Comparison of ENCODE assay signal across 9 mouse cellular contexts in the genomic region with DNA sequence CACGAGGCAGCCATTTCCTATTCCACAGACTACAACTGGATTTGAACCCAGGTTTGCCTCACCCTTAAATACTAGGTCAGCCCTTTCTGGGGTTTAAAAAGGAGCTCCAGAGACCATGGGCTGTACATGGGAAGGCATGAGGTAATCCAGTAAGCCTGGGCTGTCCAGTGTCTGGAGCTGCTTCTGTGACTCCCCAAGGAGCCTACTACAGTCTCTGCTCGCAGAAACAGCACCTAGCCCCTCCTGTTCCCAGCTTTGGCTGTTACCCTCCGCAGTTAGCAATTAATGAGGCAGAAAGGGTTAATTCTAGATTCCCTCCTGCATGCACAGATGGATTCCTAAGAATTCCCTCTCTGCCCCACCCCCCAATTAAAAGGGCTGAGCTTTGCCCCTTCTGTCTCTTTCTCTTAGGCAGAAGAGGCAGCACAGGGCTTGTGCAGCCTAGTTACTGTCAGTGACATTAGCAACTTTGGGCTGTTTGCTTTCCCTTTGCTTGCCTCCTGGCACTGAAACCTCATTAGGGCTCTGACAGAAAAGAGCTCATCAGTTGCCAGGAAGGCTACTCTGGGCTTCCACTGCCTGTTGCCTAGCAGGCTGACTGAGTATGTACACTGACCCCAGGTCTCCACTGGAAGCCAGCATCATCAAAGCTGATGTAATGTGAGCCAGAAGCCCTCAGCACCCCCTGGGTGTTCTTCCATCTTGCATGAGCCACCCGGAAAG. TPM values are rescaled to one million over a fixed set of nuclear protein-coding genes. Genes with fewer than 3 reads are reported as not detected.
A peak's percentile ranks its signal among the peaks of the same experiment; 100 is the strongest.
DNase-seq lines count a peak whose midpoint lies in the region; ATAC-seq and TF ChIP-seq lines count a peak whose summit lies in the region.
"Had no signal": no experiment of that assay in that cellular context is flagged by ENCODE, and none has a peak within 500 bp of the region (broad histone marks: within the 10 kb centered on the region; RNA-seq: fewer than 3 reads in every experiment).

A gene (plus strand): TSS at position 424 of the 723 bp plus-strand sequence.

- ATAC-seq in hindbrain, embryonic 13.5 days (ENCODE audit: low FRiP score), result peak; percentile 77
- peak; percentile 63 for ATAC-seq in midbrain, embryonic 12.5 days (ENCODE audit: low FRiP score, low read depth)
- ATAC-seq in liver, postnatal 0 days, result no peak

- H3K36me3 ChIP-seq in hindbrain, embryonic 13.5 days, result no peaks in the 10 kb centered on the region
- no peaks in the 10 kb centered on the region for H3K36me3 ChIP-seq in midbrain, embryonic 12.5 days
- no peaks in the 10 kb centered on the region for H3K36me3 ChIP-seq in liver, postnatal 0 days (replicated peaks; ENCODE audit: insufficient read depth, low read length)

- 20% methylated on average over 4 of the region's 4 CpGs for WGBS in hindbrain, embryonic 13.5 days
- 26% methylated on average over 4 of the region's 4 CpGs for whole genome bisulfite sequencing in midbrain, embryonic 12.5 days
- 59% methylated on average over 4 of the region's 4 CpGs for WGBS in liver, postnatal 0 days (ENCODE audit: insufficient replicate concordance)

- H3K4me2 ChIP-seq in hindbrain, embryonic 13.5 days, result no peak within 1 kb of the TSS
- no peak within 1 kb of the TSS for H3K4me2 ChIP-seq in midbrain, embryonic 12.5 days (replicated peaks)
- no peak within 1 kb of the TSS for H3K4me2 ChIP-seq in liver, postnatal 0 days (ENCODE audit: low read depth, low read length)

- no peak within 1 kb of the TSS for H3K9ac ChIP-seq in hindbrain, embryonic 13.5 days
- no peak within 1 kb of the TSS for H3K9ac ChIP-seq in midbrain, embryonic 12.5 days (replicated peaks)
- H3K9ac ChIP-seq in liver, postnatal 0 days (replicated peaks), result no peak within 1 kb of the TSS

- peaks cover 26% of the 10 kb centered on the region for H3K4me1 ChIP-seq in hindbrain, embryonic 13.5 days (replicated peaks)
- peaks cover 19% of the 10 kb centered on the region for H3K4me1 ChIP-seq in midbrain, embryonic 12.5 days
- H3K4me1 ChIP-seq in liver, postnatal 0 days (ENCODE audit: insufficient read depth), result no peaks in the 10 kb centered on the region

- DNase-seq in adrenal gland, postnatal 14 days, result peak; percentile 14
- no peak for DNase-seq in adrenal gland, adult 8-10 months
- peak; percentile 34 to 37 for DNase-seq in cerebellum, postnatal 14 days
- DNase-seq in thymus, postnatal 0 days (ENCODE audit: low spot score), result no peak
- no peak for DNase-seq in spleen, postnatal 10 days (ENCODE audit: low spot score in 2 of 2)
- DNase-seq in liver, postnatal 0 days, result no peak

- H3K9me3 ChIP-seq in hindbrain, embryonic 13.5 days, result no peaks in the 10 kb centered on the region
- no peaks in the 10 kb centered on the region for H3K9me3 ChIP-seq in midbrain, embryonic 12.5 days
- H3K9me3 ChIP-seq in liver, postnatal 0 days (ENCODE audit: low read length), result no peaks in the 10 kb centered on the region

- no peak for TF ChIP-seq CTCF in liver, postnatal 0 days (IDR thresholded peaks at IDR 0.05; ENCODE audit: low read depth)

- H3K4me3 ChIP-seq in hindbrain, embryonic 13.5 days, result no peak within 1 kb of the TSS
- no peak within 1 kb of the TSS for H3K4me3 ChIP-seq in midbrain, embryonic 12.5 days
- no peak within 1 kb of the TSS for H3K4me3 ChIP-seq in liver, postnatal 0 days (ENCODE audit: low read depth, low read length)

- H3K27me3 ChIP-seq in hindbrain, embryonic 13.5 days, result no peaks in the 10 kb centered on the region
- no peaks in the 10 kb centered on the region for H3K27me3 ChIP-seq in midbrain, embryonic 12.5 days
- no peaks in the 10 kb centered on the region for H3K27me3 ChIP-seq in liver, postnatal 0 days (ENCODE audit: insufficient read depth, low read length)

- TF ChIP-seq EP300 in liver, postnatal 0 days (IDR thresholded peaks at IDR 0.05; ENCODE audit: low read depth), result no peak

- peak within 1 kb of the TSS; percentile 52 for H3K27ac ChIP-seq in hindbrain, embryonic 13.5 days
- H3K27ac ChIP-seq in midbrain, embryonic 12.5 days (replicated peaks), result peak within 1 kb of the TSS; percentile 35
- no peak within 1 kb of the TSS for H3K27ac ChIP-seq in liver, postnatal 0 days (ENCODE audit: low read depth)

RNA-seq across cellular contexts. Expression of the gene that starts here (rescaled TPM):
- total RNA-seq in adrenal gland, postnatal 14 days (2021), result not detected in 2 replicates
- total RNA-seq in adrenal gland, adult 8-10 months (2022), result under 1 TPM in 1 of 4 experiments, not detected in 3; 0.13 TPM
- 0.30 and 0.40 TPM in 2 replicates for polyA plus RNA-seq in hindbrain, embryonic 13.5 days (2015; fragmentation: Nextera tagmentation; extraction: Ambion mirVana)
- polyA plus RNA-seq in midbrain, embryonic 12.5 days (2016; fragmentation: Nextera tagmentation; extraction: Ambion mirVana), result 0.46 and 0.52 TPM in 2 replicates
- polyA plus RNA-seq in thymus, postnatal 0 days (2015; fragmentation: Nextera tagmentation; extraction: Ambion mirVana), result not detected in 2 replicates
- not detected in 2 replicates for polyA plus RNA-seq in liver, postnatal 0 days (2015; fragmentation: Nextera tagmentation; extraction: Ambion mirVana)
- total RNA-seq: hematopoietic stem cell, adult 5-6 weeks had no signal

Comparison
In these comparisons a context has a peak if more than half of its experiments do, and no peak if none do; other contexts are left out.
1. Peak in DNase-seq in adrenal gland, postnatal 14 days; RNA of the gene not detected or under 1 TPM.
2. Peak in ATAC-seq and H3K27ac ChIP-seq in hindbrain, embryonic 13.5 days; RNA of the gene not detected or under 1 TPM.
3. Peak in ATAC-seq and H3K27ac ChIP-seq in midbrain, embryonic 12.5 days; RNA of the gene not detected or under 1 TPM.
4. DNase-seq: peak in cerebellum, postnatal 14 days (2 of 2); none in adrenal gland, adult 8-10 months (single experiment), thymus, postnatal 0 days (single experiment), spleen, postnatal 10 days (0 of 2) and liver, postnatal 0 days (single experiment).